Mouse (Mus musculus) midbrain, postnatal 0 days (tissue): ENCODE results near the gene Plscr5. TPM values are rescaled to one million over a fixed set of nuclear protein-coding genes. Genes with fewer than 3 reads are reported as not detected.
"Not testable (repeated sequence)": the region's sequence is repeated elsewhere in the genome, so short reads cannot be mapped to it uniquely, and the experiment has no call there.

Experiments
- ATAC-seq: fragments of 200-750 bp; cut with Nextera tagmentation; 2 replicates; pipeline ENCODE4 v1.8.0; 2017; ENCODE audit warnings: moderate number of reproducible peaks, mild to moderate bottlenecking, moderate TSS enrichment, moderate library complexity; ENCODE audit not compliant: low FRiP score
- DNase-seq: peaks from one replicate; pipeline ENCODE4 v3.0.0-alpha.2; 2015; ENCODE audit warnings: low spot score
- H3K27ac ChIP-seq: fragments of 300-500 bp; sonication (generic); 2 replicates; pipeline ENCODE4 v1.5.1; 2014; ENCODE audit warnings: low read depth, mild to moderate bottlenecking, low read length, mixed read lengths
- H3K27me3 ChIP-seq: fragments of 300-500 bp; sonication (generic); 2 replicates; pipeline ENCODE4 v1.6.1; 2014; ENCODE audit warnings: low read length, control low read depth, mixed read lengths; ENCODE audit not compliant: insufficient read depth
- H3K36me3 ChIP-seq: fragments of 300-500 bp; sonication (generic); 2 replicates; pipeline ENCODE4 v1.6.1; 2014; ENCODE audit warnings: low read length, control low read depth, mixed read lengths; ENCODE audit not compliant: insufficient read depth
- H3K4me1 ChIP-seq: fragments of 300-500 bp; sonication (generic); 2 replicates; pipeline ENCODE4 v1.6.1; 2014; ENCODE audit warnings: mild to moderate bottlenecking, control low read depth, antibody characterized with exemption, low read length, mixed read lengths; ENCODE audit not compliant: insufficient read depth
- H3K4me2 ChIP-seq: fragments of 300-500 bp; sonication (generic); 2 replicates; pipeline ENCODE4 v1.6.1; 2014; ENCODE audit warnings: low read depth, mild to moderate bottlenecking, low read length, mixed read lengths; ENCODE audit not compliant: poor library complexity, severe bottlenecking
- H3K4me3 ChIP-seq: fragments of 300-500 bp; sonication (generic); 2 replicates; pipeline ENCODE4 v1.5.1; 2014; ENCODE audit warnings: low read depth, mild to moderate bottlenecking, low read length, moderate library complexity
- H3K9ac ChIP-seq: fragments of 300-500 bp; sonication (generic); replicated peaks from 2 replicates; pipeline ENCODE4 v1.6.1; 2014; ENCODE audit warnings: mild to moderate bottlenecking, low read length, moderate library complexity, mixed read lengths; ENCODE audit not compliant: poor library complexity, severe bottlenecking
- H3K9me3 ChIP-seq: fragments of 300-500 bp; sonication (generic); 2 replicates; pipeline ENCODE4 v1.6.1; 2016; ENCODE audit warnings: low read length, control low read depth
- CTCF ChIP-seq: IDR thresholded peaks from 2 replicates; pipeline ENCODE4 v1.5.1; 2016; ENCODE audit warnings: antibody characterized with exemption, mild to moderate bottlenecking
- WGBS: fragments of 180-500 bp; shearing (Covaris S2); extraction: QIAGEN DNeasy Blood & Tissue Kit; methylation state at CpG from one replicate; pipeline ENCODE4 v1.1.7; 2014; 5-methylcytosine and 5-hydroxymethylcytosine counted together
- polyA plus RNA-seq: library from polyadenylated mRNA; unstranded; fragments of >200 nt; fragmentation: Nextera tagmentation; extraction: Ambion mirVana; gene quantifications from 2 replicates; pipeline ENCODE4 v1.2.1, GENCODE M21; 2015
- total RNA-seq: library from RNA; depleted of rRNA; stranded (reverse); fragments of >200 nt; gene quantifications from 2 replicates; pipeline ENCODE4 v1.2.3, GENCODE M21; 2014; rRNA removed

Plscr5 gene
- total RNA-seq (0.47 TPM in 1 of 2 replicates, not detected in the other), polyA plus RNA-seq (0.79 and 0.85 TPM in 2 replicates)

GRCm38 (mm10) chr9:92192636-92193035, at the start of gene Plscr5:
Gene Plscr5, plus strand, starts transcription at chr9:92192936.
- H3K4me1 ChIP-seq, H3K27ac ChIP-seq, H3K27me3 ChIP-seq, DNase-seq, H3K4me3 ChIP-seq, H3K9me3 ChIP-seq, H3K9ac ChIP-seq, H3K36me3 ChIP-seq, H3K4me2 ChIP-seq, ATAC-seq: not testable (repeated sequence)
- 72% methylated on average over 9 of the region's 9 CpGs for WGBS

- Histone ChIP-seq H3K4me1 (no peaks in the 10 kb centered on the region), H3K27me3 (no peaks in the 10 kb centered on the region), H3K4me2 (no peak overlapping the region), H3K9ac (no peak overlapping the region), H3K27ac (no peak overlapping the region), H3K9me3 (no peaks in the 10 kb centered on the region), H3K4me3 (no peak overlapping the region), H3K36me3 (no peaks in the 10 kb centered on the region)
- DNase-seq (peak; percentile 65), ATAC-seq (peak; percentile 62; the same call in 1 of the 2 replicates)
- peak; percentile 76 for TF ChIP-seq CTCF
- 19% methylated on average over 7 of the region's 7 CpGs for WGBS
These were observed 45.0 kb upstream of the Plscr5 start for GRCm38 (mm10) chr9:92147555-92148248.

DNA sequence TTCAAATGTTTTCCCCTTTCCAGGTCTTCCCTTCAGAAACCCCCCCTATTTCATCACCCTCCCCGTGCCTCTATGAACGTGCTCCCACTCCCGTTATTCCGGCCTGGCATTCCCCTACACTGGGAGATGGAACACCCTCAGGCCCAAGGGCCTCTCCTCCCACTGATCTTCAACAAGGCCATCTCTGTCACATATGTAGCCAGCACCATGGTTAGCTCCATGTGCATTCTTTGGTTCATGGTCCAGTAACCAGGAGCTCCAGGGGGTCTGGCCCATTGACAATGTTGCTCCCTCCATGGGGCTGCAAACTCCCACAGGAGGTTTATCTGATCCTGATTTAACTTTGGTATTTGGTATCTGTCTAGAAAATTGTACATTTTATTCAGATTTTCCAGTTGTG, 30.5 kb upstream of the Plscr5 start:
- Histone ChIP-seq H3K36me3 (no peaks in the 10 kb centered on the region), H3K4me1 (no peaks in the 10 kb centered on the region), H3K27me3 (no peaks in the 10 kb centered on the region), H3K4me3 (no peak overlapping the region), H3K9me3 (no peaks in the 10 kb centered on the region), H3K9ac (no peak overlapping the region), H3K27ac (no peak overlapping the region), H3K4me2 (no peak overlapping the region)
- DNase-seq (no peak), ATAC-seq (no peak)
- TF ChIP-seq CTCF = no peak
- 63% methylated on average over 4 of the region's 4 CpGs for WGBS

DNA sequence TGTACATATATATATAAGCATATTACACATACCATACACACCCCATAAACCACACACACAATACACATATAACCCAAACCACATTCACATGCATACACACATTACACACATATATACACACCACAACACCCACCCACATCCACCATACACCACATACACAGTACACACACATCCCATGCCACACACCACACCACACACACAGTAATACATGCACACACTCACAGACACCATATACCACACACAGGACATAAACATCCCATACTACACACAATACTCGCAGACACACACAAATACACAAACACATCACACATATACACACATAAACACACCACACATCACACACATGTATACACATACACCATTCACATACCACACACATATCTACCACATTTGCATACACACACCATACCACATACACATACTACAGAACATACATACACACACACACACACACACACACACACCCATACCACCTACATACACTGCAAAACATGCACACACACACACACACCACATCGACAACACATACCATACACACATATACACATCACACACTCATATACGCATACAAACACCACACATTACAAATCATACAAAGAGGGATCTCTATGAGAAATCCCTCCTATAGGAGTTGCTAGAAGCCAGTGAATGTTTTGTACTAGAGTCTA, 19.3 kb upstream of the Plscr5 start:
- WGBS = 96% methylated on average over 3 of the region's 3 CpGs

DNA sequence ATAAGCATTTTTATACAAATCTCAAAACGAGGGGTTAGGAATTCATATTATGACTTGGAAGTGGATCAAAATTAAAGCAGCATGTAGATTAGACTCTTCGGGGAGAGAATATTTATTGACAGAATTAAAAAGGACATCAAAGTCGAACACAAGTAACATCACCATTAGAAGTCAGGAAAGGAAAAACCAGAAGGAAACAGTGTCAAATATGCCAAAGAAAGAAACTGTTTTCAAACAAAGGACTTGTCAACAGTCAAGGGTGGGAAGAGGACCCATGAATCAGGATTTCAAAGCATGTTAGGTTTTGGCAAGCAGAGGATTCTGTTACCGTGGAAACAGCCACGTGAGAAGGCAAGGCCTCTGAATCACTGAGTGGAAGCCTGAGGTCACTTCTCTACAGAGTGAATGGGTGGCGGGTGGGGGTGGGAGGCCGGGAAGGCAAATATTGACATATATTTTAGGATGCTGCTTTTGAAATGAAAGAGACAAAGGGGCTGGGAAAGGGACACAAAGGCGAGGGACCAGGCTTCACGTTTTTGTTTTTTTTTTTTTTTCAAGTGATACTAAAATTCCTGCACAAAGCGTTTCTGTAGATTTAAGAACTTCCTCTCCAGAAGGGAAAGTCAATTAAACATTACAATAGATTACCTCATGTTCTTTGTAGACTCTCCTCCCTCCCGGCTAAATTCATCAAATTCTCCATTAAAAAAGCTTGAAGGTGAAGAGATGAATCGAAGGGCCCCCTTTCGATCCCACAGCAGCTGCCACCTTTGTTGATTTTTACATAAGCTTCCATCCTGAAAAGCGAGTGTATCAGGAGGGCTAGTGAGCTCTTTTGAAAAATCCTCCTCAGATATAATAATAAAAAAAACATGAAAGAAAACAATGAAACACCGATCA, 18.3 kb upstream of the Plscr5 start:
- ATAC-seq = peak; percentile 88
- 8% methylated on average over 15 of the region's 15 CpGs for WGBS

More for the DNA sequence above, 19.3 kb upstream of the Plscr5 start:
- H3K9me3 ChIP-seq = no peaks in the 10 kb centered on the region
- no peak overlapping the region for H3K27ac ChIP-seq
- H3K4me2 ChIP-seq = no peak overlapping the region
- DNase-seq (no peak), ATAC-seq (peak; percentile 71)
- H3K4me1 ChIP-seq = no peaks in the 10 kb centered on the region; the same call in 1 of the 2 replicates
- H3K4me3 ChIP-seq = no peak overlapping the region
- H3K9ac ChIP-seq = no peak overlapping the region
- no peaks in the 10 kb centered on the region for H3K36me3 ChIP-seq
- TF ChIP-seq CTCF = no peak
- H3K27me3 ChIP-seq = no peaks in the 10 kb centered on the region

More for the DNA sequence above, 18.3 kb upstream of the Plscr5 start:
- no peaks in the 10 kb centered on the region for H3K27me3 ChIP-seq
- no peak overlapping the region for H3K4me2 ChIP-seq
- no peak overlapping the region for H3K4me3 ChIP-seq
- TF ChIP-seq CTCF = no peak
- H3K36me3 ChIP-seq = no peaks in the 10 kb centered on the region
- H3K9ac ChIP-seq = no peak overlapping the region
- peak; percentile 92 for DNase-seq
- H3K4me1 ChIP-seq = no peaks in the 10 kb centered on the region; the same call in 1 of the 2 replicates
- H3K27ac ChIP-seq = peak overlapping the region; percentile 67
- no peaks in the 10 kb centered on the region for H3K9me3 ChIP-seq
